Mouse (Mus musculus) spleen, postnatal 36 days (tissue): ENCODE data around the gene Hmox2.
A peak's percentile ranks its signal among the peaks of the same experiment; 100 is the strongest.
"Not testable (repeated sequence)": the region's sequence is repeated elsewhere in the genome, so short reads cannot be mapped to it uniquely, and the experiment has no call there.

Experiments used
- DNase-seq, 2 experiments: peaks; one replicate each; pipeline ENCODE4 v3.0.0; 2022; ENCODE audit warnings: low spot score in 2 of 2, mixed read lengths in 1 of 2

The Hmox2 gene

DNA sequence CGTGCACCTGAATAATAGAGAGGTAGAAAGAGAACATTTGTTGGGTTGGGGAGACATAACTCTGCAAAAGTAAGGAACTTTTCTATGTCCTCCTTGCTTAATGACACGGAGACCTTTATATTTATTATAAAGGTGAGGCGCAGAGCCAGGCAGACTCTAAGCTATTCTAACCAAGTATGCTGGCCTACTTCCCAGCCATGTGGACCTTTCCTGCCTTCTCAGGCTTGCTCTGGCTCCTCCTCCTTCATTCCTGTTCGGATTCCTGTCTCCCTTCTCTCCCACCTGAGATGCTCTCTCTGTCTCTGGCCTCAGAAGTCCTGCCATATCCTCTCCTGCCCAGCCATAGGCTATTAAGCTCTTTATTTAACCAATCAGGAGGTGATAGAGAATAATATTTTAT is 895 bp upstream of the Hmox2 start:
- no peak for DNase-seq

DNA sequence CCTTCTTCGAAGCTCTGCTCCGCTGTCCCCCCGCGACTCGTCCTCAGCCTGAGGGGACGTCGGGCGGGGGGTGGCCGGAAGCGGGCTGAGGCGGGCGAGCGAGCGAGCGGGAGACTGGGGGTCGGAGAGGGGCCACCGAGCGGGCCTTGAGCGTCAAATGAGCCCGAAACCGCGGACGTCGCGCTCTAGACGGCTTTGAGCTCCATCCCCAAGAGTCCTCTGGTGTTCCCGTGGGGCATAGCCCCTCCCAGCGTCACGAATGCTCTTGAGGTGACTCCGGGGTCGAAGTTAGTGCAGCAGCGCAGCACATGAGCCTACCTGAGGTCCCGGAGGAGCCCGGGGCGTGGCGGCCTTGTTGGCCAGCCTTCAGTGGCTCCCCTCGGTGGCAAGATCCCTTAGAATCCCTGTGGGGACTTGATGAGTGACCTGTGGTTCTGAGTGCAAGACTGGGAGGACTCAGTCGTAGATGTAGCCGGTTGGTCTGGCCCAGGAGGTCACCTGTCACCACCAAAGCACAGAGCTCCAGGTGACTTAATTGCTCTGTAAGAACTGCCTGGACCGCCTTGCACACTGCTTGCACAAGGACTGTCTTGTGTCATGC is 467 bp downstream of the Hmox2 start:
- DNase-seq: peak; percentile 45 to 53

DNA sequence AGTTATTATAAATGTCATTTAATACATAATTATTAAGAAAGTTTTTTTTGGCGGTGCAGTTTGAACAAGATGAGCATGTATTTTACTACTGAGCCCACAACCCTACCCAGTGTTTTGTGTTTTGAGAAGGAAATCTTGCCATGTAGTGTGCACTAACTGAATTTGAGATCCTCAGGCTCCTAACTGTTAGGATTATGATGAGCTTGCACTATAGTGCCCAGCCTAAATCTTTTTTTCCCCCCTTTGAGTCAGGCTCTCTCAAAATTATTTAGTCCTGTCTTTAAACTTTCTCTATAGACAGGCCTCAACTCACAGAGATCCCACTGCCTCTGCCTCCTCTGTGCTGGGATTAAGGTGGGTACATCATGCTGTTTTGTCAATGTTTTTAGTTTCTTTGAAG is 1.4 kb downstream of the Hmox2 start:
- no peak for DNase-seq

DNA sequence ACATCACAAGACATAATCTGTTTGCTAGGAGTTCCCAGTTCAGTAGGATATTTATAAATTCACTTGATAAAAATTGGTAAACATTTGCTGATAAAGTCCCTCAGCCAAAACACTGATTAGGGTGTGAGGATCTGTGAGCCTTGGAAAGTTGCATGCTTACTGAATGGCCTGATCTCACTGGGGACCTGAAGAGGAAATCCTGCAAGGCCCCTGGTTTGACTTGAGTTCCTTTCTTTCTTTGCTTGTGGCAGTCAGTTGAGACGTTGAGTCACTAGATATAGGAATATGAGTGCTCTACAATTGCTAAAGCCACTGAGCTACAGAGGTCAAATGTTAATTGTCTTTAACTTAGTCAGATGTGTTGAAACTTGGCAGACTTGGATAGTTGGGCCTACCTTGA is 1.8 kb downstream of the Hmox2 start:
- DNase-seq: peak; percentile 32 to 41

DNA sequence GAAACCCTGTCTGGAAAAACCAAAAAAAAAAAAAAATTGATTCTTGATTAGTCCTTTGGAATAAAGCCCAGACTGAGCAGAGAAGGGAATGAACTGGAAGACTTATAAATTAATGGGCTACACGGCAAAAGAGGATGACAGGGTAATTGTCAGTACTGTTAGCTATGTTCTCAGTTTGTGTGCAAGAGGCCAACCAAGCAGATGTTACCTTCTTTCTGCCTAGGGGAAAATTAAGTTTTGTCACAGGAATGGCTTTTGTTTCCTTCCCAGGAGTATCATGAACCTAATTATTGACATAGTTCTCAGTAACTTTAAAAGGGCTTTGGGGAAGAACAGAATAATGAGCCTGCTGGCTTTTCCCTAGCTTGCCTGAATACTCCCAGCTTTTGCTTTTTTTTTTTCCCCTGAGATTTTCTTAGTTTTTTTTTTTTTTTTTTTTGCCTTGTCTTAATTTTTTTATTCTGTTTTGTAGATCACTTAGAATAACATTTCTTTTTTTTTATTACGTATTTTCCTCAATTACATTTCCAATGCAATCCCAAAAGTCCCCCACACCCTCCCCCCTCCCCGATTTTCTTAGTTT is 4.7 kb downstream of the Hmox2 start:
- no peak for DNase-seq

DNA sequence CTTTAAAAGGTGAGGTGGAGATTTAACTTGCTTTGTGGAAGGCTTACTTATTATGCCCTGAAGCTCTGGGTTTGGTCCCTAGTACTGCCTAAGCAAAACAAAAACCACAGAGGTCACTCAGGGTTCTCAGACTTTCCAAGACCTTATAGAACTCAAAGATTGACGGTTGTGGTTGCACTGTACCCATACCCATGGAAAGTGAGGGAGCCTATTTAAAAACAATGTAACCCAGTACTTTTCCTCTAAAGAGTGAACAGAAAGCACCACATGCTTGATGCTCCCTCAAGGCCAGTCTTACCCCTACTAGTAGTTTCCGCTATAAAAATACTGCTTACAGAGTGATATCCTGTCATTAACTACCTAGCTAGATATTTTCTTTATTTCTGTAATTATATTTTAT is 10.1 kb downstream of the Hmox2 start:
- no peak for DNase-seq

DNA sequence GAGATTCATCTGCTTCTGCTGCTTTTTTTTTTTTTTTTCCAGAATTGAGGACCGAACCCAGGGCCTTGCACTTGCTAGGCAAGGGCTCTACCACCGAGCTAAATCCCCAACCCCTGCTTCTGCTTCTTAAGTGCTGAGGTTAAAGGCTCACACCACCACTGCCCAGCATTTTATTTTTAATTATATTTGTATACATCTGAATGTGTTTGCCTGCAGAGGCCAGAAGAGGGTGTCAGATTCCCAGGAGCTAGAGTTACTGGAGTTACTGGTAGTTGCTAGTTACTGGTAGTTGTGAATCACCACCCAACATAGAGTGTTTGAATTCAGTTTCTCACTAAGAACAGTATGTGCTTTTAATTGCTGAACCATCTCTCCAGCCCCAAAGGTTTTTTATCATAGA is 13.8 kb downstream of the Hmox2 start:
- DNase-seq: no peak

DNA sequence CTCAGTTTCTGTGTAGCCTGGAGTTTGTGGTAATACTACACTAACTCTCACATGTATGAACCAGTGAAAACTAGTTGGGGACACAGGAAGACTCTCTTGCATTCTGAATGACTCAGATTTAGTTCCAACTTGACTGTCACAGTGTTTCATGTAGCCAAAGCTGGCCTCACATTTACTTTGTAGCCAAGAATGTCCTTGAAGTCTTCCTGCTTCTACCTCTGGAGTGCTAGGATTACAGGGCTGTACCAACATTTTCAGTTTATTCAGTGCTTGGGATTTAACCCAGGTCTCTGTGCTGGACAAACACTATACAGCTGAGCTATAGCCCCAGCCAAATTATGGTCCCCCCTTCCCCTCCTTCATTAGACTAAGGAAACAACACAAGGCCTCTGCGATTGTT is 16.0 kb downstream of the Hmox2 start:
- DNase-seq: no peak

DNA sequence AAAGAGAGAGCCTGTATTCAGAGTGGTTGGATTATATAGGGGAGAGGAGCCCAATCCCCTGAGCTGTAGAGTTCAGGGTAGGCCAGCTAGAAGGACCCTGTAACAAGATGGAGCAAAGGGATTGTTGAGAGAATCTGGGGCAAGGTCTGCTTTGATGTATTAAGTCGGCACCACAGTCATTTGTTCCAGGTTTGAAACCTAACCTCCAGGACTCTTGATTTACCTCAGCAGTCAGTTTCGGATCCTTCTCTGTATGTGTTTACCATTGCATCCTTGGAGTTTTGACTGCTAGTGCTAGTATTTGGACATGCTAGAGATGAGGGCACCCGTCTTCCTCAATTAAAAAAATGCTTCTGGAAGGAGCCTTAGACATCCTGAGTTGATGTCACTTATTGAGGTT is 26.0 kb downstream of the Hmox2 start:
- no peak for DNase-seq

DNA sequence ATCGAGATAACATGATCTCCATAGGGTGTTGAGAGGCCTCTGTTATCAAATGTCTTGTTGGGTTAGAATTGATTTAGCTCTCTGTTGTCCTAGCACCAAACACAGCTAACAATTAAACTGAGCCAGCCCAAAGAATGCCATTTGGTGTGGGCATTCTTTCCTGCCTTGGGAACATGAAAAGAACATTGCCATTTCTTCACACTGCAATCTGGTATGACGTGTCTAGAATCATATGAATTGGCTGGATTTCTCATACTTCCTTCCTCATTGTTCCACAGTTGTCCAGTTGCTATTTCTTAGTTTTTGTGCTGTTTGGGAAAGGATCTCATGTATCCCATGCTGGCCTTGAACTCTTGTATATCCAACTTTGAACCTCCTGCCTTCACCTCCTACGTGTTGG is 27.9 kb downstream of the Hmox2 start:
- DNase-seq: no peak

DNA sequence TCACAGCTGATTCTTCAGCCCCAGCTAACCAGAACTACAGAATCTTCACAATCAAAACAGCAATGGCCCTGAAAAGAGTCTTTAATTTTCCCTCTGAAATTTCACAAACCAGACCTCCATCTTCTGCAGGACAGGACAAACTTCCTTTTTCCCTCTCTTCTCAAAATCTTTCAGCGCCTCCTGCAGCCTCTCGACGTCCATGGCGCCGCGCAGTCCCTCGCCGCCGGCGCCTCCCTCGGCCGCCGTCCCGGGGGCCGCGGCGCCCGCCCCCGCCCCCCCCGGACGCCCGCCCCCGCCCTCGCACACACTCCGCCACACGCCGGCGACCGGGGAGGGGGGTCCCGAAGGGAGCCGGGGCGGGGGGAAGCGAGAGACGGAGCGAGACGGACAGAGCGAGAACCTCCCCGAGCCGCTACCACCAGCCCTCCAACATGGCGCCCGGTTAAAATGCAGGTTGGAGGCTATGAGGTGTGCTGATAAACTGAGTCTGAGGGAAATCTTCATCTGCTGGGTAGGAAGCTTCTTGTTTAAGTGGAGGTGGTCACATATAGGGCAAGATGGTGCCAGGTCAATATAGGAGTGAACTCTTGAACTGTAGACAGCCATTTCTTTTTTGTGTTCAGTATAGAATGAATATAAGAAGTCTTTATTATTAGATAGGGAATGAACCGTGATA is 30.6 kb downstream of the Hmox2 start:
- not testable (repeated sequence) for DNase-seq

DNA sequence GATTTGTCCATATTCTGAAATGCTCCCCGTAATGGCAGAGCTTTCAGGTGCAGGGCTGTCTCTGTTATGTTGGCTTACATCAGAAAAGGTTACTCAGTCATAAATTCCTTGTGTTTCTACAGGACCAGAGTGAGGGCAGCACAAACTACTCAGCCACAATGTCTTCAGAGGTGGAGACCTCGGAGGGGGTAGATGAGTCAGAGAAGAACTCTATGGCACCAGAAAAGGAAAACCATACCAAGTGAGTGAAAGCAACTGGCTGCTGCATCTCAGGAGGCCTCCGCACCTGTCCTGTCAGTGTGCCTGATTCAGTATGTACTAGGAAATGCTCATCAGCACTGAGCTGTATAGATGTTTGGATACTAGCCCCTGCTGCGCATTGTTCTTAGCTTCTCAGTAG is 36.3 kb downstream of the Hmox2 start:
- no peak for DNase-seq

DNA sequence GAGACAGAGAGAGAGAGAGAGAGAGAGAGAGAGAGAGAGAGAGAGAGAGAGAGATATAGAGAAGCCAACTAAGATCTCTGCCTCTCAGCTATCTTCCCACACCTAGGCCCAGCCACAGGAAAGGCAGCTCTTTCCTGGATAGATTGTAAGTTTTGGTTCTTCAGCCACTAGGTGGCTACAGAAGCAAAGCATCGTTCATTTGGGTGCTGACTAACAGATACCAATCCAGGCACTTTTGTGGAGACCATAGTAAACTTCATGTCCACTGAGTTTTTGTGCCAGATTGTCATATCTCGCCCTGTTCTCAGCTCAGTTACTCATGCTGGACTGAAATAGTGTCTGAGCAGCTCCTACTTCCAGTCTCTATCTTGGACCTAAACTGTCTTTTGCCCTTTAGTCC is 37.1 kb downstream of the Hmox2 start:
- DNase-seq: peak; percentile 20 to 34

DNA sequence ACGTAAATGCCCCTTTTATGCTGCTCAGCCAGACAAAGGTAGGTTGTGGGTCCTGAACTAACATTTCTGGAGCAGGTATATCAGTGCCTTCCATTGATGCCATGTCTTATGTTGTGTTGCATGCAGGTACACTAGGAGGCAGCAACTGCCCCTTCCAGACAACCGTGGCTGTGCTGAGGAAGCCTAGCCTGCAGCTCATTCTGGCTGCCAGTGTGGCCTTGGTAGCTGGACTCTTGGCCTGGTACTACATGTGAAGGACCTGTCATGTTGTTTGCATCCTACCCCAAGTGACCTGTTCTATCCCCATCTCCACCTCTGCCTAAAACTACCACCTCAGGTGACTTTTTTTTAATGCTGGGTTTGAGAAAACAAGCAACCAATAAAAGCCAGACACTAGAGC is 39.7 kb downstream of the Hmox2 start:
- DNase-seq: no peak

DNA sequence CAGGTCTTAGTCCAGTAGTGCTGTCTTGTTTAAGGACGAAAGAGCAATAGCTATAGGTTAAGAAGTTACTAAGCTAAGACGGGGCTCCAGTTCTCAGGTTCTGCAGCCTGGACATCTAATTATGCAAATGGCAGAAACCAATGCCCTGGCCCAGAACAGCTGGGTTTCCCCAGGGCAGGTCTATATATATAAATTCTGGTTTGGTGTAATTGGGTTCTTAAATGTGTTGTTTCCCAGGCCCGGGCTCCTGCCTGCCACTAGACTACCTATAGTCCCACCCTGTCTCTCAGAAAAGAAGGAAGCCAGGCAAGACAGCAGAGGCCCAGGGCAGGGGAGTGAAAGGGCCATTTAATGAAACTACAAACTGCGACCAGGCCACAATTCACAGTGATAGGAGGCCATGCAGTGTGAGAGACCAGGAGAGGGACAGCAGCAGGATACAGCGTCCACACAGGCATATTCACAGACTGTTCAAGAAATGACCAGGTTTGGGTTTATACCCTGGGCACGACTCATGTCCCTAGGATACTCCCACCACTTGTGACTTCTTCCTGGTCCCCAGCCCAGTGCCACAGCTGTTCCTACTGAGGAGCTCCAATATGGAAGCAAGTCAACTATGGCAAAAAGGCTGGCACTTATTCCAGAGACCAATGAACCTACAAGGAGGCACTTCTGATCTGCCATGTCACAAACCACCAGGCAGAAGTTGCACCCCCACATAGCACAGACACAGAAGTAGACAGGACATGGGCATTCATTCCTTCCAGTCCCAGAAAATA is 41.0 kb downstream of the Hmox2 start:
- DNase-seq: no peak

DNA sequence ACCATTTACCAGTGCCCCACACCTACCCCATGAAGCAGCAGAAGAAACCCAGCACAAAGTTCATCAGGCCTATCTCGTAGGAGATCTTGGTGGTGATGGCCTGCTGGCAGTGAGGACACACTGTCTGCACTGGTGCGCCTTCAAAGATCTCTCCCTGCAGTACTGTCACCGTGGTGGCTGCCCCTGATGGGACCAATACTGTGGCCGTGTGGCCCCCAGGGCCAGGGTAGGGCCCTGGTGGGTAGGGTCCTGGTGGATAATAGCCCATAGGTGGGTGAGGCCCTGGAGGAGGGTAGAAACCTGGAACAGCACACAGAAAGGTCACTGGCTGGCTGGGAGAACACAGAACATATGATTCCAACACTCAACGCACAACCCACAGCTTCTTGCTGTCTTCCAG is 42.6 kb downstream of the Hmox2 start:
- no peak for DNase-seq

DNA sequence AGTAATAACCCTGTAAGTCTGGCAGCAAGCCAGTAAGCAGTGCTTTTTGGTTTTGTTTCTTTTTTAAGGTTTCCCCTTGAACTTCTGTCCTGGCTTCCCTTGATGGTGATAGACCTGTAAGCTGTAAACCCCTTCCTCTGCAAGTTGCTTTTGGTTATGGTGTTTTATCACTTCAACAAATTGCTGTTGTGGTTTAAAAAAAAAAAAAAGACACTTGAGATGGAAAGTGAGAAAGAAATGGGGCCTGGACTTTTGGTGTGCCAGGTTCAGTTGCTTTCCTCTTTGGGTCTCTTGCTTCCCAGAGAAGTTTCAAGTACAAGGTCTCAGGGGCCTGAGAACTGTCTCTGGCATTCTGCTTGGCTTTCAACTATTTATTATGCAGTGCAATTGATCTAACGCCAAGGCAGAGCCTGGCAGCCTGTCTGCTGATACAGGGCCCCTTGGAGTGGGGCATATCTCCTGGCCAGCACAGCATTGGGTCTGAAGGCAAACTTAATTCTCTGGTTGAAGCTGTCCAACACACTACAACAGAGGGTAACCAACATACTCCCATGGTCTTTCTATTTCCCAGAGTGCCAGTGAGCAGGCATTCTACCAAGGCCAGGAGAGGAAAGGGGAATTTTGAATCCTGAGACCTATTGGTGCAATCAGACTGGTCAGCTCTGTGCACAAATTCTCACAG is 47.3 kb downstream of the Hmox2 start:
- DNase-seq: no peak

DNA sequence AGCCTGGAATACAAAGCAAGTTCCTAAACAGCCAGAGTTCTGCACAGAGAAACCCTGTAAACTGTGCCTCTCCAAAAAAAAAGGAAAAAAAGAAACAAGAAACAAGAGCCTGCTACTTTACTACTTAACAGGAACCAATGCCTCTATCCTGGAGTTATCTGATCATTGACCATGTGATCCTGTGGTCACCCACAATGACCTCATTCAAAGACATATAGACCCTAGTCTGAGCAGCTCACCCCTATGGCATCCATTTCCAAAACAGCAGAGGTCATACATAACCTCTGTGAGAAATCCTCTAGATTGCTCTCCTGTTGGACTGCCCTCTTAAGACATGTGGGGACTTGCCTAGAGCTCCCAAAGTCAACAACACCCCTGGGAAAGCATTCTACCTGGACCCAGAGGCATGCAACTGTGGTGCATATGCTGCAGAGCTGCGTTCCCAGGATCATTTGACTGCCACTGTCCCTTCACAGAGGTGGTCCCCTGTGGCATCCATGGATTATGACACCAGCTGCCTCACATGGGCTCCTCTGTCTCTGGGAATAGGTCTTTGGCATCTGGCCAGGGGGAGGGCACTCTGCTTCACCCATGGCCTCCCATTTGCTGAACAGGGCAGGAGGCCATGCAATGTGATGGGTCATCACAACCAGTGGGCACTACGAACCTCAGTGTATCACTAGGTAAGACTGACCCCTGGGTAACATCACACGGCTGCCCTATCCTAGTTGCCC is 51.2 kb downstream of the Hmox2 start:
- no peak for DNase-seq

DNA sequence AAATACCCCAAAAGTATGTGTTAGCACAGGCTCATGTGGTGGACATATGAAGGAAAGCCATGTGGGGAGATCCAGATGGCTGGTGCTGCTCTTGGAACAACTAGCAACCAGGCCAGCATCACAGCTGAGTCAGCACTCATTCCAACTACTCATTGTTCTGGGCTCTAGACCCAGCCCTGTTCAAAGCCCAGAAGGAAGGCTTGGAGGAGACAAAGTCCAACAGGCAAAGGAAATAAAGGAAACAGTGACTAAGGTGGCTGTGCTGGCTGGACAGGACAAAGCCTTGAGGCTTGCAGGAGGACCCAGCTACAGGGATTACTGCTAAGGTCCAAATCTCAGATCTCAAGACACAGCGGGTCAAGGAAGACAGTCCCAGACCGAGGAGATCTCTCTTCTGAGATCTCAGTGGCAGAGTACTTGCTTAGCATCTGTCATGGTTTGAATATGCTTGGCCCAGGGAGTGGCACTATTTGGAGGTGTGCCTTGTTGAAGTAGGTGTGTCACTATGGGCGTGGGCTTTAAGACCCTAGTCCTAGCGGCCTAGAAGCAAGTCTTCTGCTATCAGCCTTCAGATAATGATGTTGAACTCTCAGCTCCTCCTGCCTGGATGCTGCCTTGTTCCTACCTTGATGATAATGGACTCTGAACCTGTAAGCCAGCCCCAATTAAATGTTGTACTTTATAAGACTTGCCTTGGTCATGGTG is 51.9 kb downstream of the Hmox2 start:
- no peak for DNase-seq

DNA sequence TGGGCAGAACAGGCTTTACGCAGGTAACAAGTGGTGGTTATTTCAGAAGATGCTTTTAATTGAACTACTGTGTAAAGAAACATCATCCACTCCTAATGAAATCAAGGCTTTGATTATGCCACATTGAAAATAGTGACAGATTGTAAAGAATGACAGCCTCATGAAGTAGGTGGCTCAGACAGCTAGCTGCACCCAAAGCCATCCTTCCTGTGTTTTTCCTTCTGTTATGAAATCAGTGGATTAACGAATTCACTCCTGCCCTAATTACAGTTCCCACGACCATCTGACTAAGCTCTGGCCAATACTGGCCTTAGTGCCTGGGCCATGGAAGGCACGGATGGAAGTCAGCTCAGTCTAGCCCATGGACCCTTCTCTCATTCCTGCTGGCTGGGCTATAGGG is 52.8 kb downstream of the Hmox2 start:
- DNase-seq: no peak
